Mouse (Mus musculus) C2C12 (cell line): ENCODE data around the gene 6030458C11Rik.

Experiments
- CTCF ChIP-seq: IDR thresholded peaks from one replicate; pipeline ENCODE4 v1.5.1; 2011; ENCODE audit not compliant: control insufficient read depth, insufficient read depth, insufficient read length
- MAX ChIP-seq: IDR thresholded peaks from one replicate; pipeline ENCODE4 v1.6.1; 2011; ENCODE audit warnings: mild to moderate bottlenecking, control low read depth

DNA sequence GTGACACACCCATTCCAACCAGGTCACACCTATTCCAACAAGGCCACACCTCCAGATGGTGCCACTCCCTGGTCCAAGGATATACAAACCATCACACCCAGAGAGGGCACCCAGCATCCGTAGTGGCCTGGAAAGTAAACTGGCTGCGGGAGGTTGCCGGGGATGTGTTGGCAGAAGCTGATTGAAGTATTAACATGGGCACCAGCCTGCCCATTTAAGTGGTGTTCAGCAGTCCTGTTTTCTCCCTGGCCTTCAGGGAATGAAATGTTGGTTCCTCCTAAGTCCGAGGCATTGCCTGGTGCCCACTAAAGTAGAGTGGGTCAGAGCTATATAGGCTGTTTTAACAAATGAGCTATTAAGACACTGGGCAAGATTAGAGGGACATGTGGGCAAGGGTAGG lies 8.2 kb upstream of the 6030458C11Rik start:
- TF ChIP-seq CTCF (no peak), MAX (no peak)
